In the genomic region with DNA sequence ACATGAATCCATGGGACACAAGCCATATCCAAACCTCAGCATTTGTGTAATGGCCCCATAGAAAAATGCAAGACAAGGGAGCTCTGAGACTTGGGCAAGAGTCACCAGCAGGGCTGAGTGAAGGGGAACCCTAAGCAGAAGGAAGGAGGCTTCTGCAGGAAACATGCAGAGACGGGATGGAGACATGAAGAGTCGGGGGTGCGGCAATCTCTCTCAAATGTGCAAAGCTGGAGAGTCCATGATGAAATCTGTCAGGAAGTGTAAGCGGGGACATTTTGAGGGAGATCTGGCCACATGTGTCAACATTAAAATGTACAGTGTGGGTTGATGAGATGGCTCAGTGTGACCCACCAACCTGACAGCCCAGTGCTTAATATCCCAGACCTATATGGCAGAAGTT, we compare ENCODE assay signal across 20 mouse cellular contexts.
A peak's percentile ranks its signal among the peaks of the same experiment; 100 is the strongest.
DNase-seq lines count a peak whose midpoint lies in the region; ATAC-seq lines count a peak whose summit lies in the region.
"Had no signal": no experiment of that assay in that cellular context is flagged by ENCODE, and none has a peak within 500 bp of the region (broad histone marks: within the 10 kb centered on the region; RNA-seq: fewer than 3 reads in every experiment).

No protein-coding gene starts in this region.

- DNase-seq in heart, adult 11 months: peak; percentile 52
- no peak for DNase-seq in heart, postnatal 25 days (ENCODE audit: low spot score)
- DNase-seq in liver: no peak
- no peak for DNase-seq in urinary bladder, adult 18-20 months (ENCODE audit: low spot score in 2 of 2)
- DNase-seq: adrenal gland, adult 2 months; adrenal gland, adult 8-10 months; adrenal gland, postnatal 10 days; adrenal gland, postnatal 14 days; adrenal gland, postnatal 25 days; adrenal gland, postnatal 36 days; B cell, adult 2 months; cerebellum, adult 11 months; cerebellum, adult 11-12 months had no signal

- peak; percentile 55 for ATAC-seq in granulocyte monocyte progenitor cell, adult 5-6 weeks (replicated peaks; ENCODE audit: poor library complexity, severe bottlenecking)
- peak; percentile 40 for ATAC-seq in megakaryocyte, adult 5-6 weeks (ENCODE audit: poor library complexity, severe bottlenecking)
- ATAC-seq in megakaryocyte progenitor cell, adult 5-6 weeks (replicated peaks; ENCODE audit: poor library complexity): peak; percentile 69
- no peak for ATAC-seq in erythroblast, adult 5-6 weeks (replicated peaks; ENCODE audit: low FRiP score, poor library complexity, severe bottlenecking)
- ATAC-seq: activated CD4-positive, CD25-positive, alpha-beta regulatory T cell, adult 4 months; CD4-positive, CD25-positive, alpha-beta regulatory T cell, adult 4 months; Patski had no signal

- intact Hi-C loops in heart, postnatal 25 days (cut with DNase I): no loop called here
